Mouse (Mus musculus): ENCODE measurements at regions not wholly inside any gene's neighbourhood (a gene's known extent, or its start where the extent isn't known, plus 50 kb on each side); places are given as distances from the start of the nearest gene placed in this dataset.
"Not testable (repeated sequence)": the region's sequence is repeated elsewhere in the genome, so short reads cannot be mapped to it uniquely, and the experiment has no call there.

- DNase-seq (ENCODE audit: low read depth): not testable (repeated sequence)
Observed at GRCm38 (mm10) chr2:18453426-18453825, 60.8 kb upstream of the Dnajc1 start.

- no peak for DNase-seq (ENCODE audit: low read depth)
Observed at GRCm38 (mm10) chr2:18445809-18446208, 53.2 kb upstream of the Dnajc1 start.

Data from gonadal fat pad, adult 2 months (tissue).